Mouse (Mus musculus): ENCODE data around the gene Ndufa1.
"Not testable (repeated sequence)": the region's sequence is repeated elsewhere in the genome, so short reads cannot be mapped to it uniquely, and the experiment has no call there.

GRCm38 (mm10) chrX:37222158-37222557 lies 31.2 kb upstream of the Ndufa1 start, which contains the start of gene Rhox1:
- TF ChIP-seq POLR2A (IDR thresholded peaks at IDR 0.05; ENCODE audit: borderline replicate concordance, low read depth, low read length); CTCF (IDR thresholded peaks at IDR 0.05; ENCODE audit: low read depth, low read length): not testable (repeated sequence)

All from bone marrow macrophage, adult 2 months (primary cell).